Mouse (Mus musculus): ENCODE measurements around the gene Snrnp70. TPM values are rescaled to one million over a fixed set of nuclear protein-coding genes. Genes with fewer than 3 reads are reported as not detected.
"Not testable (repeated sequence)": the region's sequence is repeated elsewhere in the genome, so short reads cannot be mapped to it uniquely, and the experiment has no call there.

Snrnp70 gene
- polyA plus RNA-seq, 1 experiment = 515 TPM

DNA sequence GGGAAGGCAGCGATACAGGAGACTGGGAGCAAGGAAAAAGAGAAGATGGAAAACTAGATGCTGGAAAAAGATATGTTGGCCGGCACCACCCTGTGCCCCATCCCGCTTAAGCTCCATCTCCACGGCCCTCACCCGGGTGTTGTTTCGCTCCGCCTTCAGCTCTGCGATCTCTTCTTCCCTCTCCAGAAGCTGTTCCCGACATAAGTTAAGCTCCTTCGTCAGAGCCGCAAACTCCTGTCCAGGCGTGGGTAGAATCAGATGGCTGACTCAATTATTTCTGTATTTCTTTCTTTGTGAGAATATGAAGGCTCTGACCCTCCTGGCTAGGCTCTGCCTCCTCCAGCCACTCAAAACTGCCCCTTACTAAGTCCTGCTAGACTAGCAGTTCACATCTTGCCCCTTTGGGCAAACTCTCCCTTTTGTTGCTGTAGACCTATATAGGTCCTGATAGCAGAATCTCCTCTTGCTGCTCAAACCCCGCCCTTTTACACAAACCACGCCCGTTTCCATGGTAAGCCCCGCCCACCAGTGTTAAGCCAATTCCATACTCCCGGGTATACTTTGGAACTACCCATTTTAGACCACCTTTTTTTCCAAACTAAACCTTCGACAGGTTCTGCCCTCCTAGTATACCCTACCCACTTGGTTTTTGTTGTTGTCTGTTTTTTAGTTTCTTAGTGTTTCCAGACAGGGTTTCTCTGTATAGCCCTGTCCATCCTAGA lies 35.0 kb downstream of the Snrnp70 start:
- TF ChIP-seq GATA1 (IDR thresholded peaks at IDR 0.05; ENCODE audit: borderline replicate concordance, low read length) (no peak), FLI1 (IDR thresholded peaks at IDR 0.05; ENCODE audit: low read length) (no peak)
- peaks cover 88% of the 10 kb centered on the region for H3K27me3 ChIP-seq (replicated peaks)
- H3K36me3 ChIP-seq (replicated peaks; ENCODE audit: low read length) = no peaks in the 10 kb centered on the region
- H3K4me1 ChIP-seq = peaks cover 40% of the 10 kb centered on the region
- peak overlapping the region; percentile 90 for H3K4me3 ChIP-seq (replicated peaks)
- no peaks in the 10 kb centered on the region for H3K9me3 ChIP-seq

GRCm38 (mm10) chr7:45359081-45359480 lies 36.5 kb downstream of the Snrnp70 start:
- H3K9me3 ChIP-seq; H3K4me3 ChIP-seq (replicated peaks); H3K36me3 ChIP-seq (replicated peaks; ENCODE audit: low read length): not testable (repeated sequence)
- Histone ChIP-seq H3K4me1 (peaks cover 44% of the 10 kb centered on the region), H3K27me3 (replicated peaks) (peaks cover 86% of the 10 kb centered on the region)

- TF ChIP-seq FLI1 (IDR thresholded peaks at IDR 0.05; ENCODE audit: low read length) (no peak), GATA1 (IDR thresholded peaks at IDR 0.05; ENCODE audit: borderline replicate concordance, low read length) (no peak)
- H3K27me3 ChIP-seq (replicated peaks) = peaks cover 78% of the 10 kb centered on the region
- H3K36me3 ChIP-seq (replicated peaks; ENCODE audit: low read length) = no peaks in the 10 kb centered on the region
- no peaks in the 10 kb centered on the region for H3K9me3 ChIP-seq
- no peak overlapping the region for H3K4me3 ChIP-seq (replicated peaks)
- peaks cover 30% of the 10 kb centered on the region for H3K4me1 ChIP-seq
Observed at GRCm38 (mm10) chr7:45356087-45356486, 39.5 kb downstream of the Snrnp70 start.

- Histone ChIP-seq H3K27me3 (replicated peaks) (peaks cover 78% of the 10 kb centered on the region), H3K36me3 (replicated peaks; ENCODE audit: low read length) (no peaks in the 10 kb centered on the region)
- TF ChIP-seq GATA1 (IDR thresholded peaks at IDR 0.05; ENCODE audit: borderline replicate concordance, low read length) = no peak
Observed at GRCm38 (mm10) chr7:45355318-45356020, 40.1 kb downstream of the Snrnp70 start.

GRCm38 (mm10) chr7:45353041-45353440 lies 42.5 kb downstream of the Snrnp70 start:
- Histone ChIP-seq H3K4me3 (replicated peaks) (no peak overlapping the region), H3K9me3 (no peaks in the 10 kb centered on the region), H3K36me3 (replicated peaks; ENCODE audit: low read length) (no peaks in the 10 kb centered on the region), H3K27me3 (replicated peaks) (peaks cover 82% of the 10 kb centered on the region), H3K4me1 (peaks cover 20% of the 10 kb centered on the region)
- no peak for TF ChIP-seq GATA1 (IDR thresholded peaks at IDR 0.05; ENCODE audit: borderline replicate concordance, low read length)

More at GRCm38 (mm10) chr7:45355318-45356020, 40.1 kb downstream of the Snrnp70 start:
- Histone ChIP-seq H3K4me1 (peaks cover 26% of the 10 kb centered on the region), H3K9me3 (no peaks in the 10 kb centered on the region), H3K4me3 (replicated peaks) (no peak overlapping the region)

DNA sequence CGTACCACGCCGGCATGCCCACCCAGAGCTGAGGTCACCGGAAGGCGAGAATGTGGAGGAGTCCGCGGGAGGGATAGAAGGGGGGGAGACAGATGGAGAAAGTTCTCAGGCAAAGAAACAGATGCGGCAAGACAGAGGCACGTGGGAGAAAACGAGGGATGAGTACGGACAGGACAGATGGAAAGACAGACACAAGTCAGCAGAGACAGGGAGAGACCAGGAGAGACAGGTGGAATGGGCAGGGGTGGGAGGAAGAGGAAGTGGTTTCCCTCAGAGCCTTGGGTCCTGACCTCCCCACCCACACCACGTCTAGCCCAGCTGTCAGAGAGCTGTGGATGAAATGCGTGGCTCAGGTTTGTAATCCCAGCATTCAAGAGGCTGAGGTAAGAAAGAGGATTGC lies 48.6 kb downstream of the Snrnp70 start:
- TF ChIP-seq FLI1 (IDR thresholded peaks at IDR 0.05; ENCODE audit: low read length) (no peak), GATA1 (IDR thresholded peaks at IDR 0.05; ENCODE audit: borderline replicate concordance, low read length) (no peak)
- peaks cover 37% of the 10 kb centered on the region for H3K4me1 ChIP-seq
- no peaks in the 10 kb centered on the region for H3K9me3 ChIP-seq
- no peak overlapping the region for H3K4me3 ChIP-seq (replicated peaks)
- peaks cover 69% of the 10 kb centered on the region for H3K27me3 ChIP-seq (replicated peaks)
- H3K36me3 ChIP-seq (replicated peaks; ENCODE audit: low read length) = no peaks in the 10 kb centered on the region

DNA sequence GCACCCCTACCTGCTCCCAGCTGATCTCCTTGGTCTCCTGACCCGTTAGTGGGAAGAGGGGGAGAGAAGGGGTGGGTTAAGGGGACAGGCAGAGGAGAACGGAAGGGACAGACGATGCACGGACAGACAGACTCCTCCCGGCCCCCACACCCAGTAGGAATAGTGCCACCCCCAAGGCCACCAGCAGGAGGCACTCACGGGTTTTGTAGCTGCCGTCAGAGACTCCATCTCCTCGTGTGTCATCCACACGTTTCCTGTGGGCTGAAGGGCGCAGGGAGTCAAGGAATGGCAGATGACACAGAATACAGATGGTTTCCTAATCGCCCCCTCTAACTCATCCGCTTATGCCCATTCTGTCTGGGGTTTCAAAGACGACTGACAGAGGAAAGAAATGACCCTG lies 52.0 kb downstream of the Snrnp70 start:
- H3K27me3 ChIP-seq (replicated peaks) = peaks cover 66% of the 10 kb centered on the region
- H3K36me3 ChIP-seq (replicated peaks; ENCODE audit: low read length) = no peaks in the 10 kb centered on the region
- H3K4me3 ChIP-seq (replicated peaks) = peak overlapping the region; percentile 73
- H3K4me1 ChIP-seq = peaks cover 67% of the 10 kb centered on the region
- no peaks in the 10 kb centered on the region for H3K9me3 ChIP-seq
- no peak for TF ChIP-seq FLI1 (IDR thresholded peaks at IDR 0.05; ENCODE audit: low read length)

DNA sequence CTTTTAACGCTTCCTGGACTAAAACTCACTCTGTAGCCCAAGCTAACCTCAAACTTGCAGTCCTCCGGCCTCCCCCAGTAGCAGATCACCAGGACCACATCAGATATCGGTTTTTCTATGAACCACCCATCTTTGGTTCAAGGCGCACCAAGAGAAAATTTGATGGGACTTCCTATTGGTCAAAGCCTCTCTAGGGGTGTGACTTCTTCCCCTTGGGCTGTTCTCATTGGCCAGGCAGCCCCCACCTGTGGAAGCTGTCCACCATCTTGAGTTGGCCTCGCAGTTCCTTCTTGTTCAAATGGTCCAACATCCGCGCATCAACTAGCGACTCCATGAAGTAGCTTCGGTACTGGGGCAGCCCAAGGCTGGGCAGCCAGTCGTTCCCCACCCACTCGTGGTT lies 53.5 kb downstream of the Snrnp70 start:
- no peak for TF ChIP-seq FLI1 (IDR thresholded peaks at IDR 0.05; ENCODE audit: low read length)
- TF ChIP-seq GATA1 (IDR thresholded peaks at IDR 0.05; ENCODE audit: borderline replicate concordance, low read length) = no peak
- peaks cover 75% of the 10 kb centered on the region for H3K4me1 ChIP-seq
- H3K36me3 ChIP-seq (replicated peaks; ENCODE audit: low read length) = no peaks in the 10 kb centered on the region

DNA sequence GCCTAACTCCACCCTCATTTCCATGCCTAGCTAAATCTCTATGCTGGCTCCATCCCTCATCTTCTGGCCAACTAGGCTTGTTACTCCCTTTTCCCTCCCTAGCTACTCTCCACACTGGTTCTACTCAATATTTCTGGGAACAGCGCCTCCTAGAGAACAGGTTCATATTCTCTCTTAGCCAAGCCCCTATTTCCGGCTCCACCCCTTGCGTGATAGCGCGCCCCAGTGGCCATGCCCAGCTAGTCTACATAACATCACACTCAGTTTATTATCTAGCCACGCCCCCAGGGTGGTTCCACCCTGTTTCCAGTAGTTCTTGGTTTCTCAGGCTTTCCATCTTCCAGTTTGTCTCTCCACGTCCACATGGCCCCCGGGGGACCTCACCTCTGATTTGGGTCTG lies 54.2 kb downstream of the Snrnp70 start:
- peak overlapping the region; percentile 91 for H3K4me3 ChIP-seq (replicated peaks)
- TF ChIP-seq FLI1 (IDR thresholded peaks at IDR 0.05; ENCODE audit: low read length) (0 out of 2 replicates have a peak, but pooled peaks have one; percentile 14), GATA1 (IDR thresholded peaks at IDR 0.05; ENCODE audit: borderline replicate concordance, low read length) (no peak)
- H3K4me1 ChIP-seq = peaks cover 75% of the 10 kb centered on the region
- H3K27me3 ChIP-seq (replicated peaks) = peaks cover 70% of the 10 kb centered on the region
- no peaks in the 10 kb centered on the region for H3K9me3 ChIP-seq
- no peaks in the 10 kb centered on the region for H3K36me3 ChIP-seq (replicated peaks; ENCODE audit: low read length)

More for the DNA sequence above, 53.5 kb downstream of the Snrnp70 start:
- no peaks in the 10 kb centered on the region for H3K9me3 ChIP-seq
- peaks cover 69% of the 10 kb centered on the region for H3K27me3 ChIP-seq (replicated peaks)
- H3K4me3 ChIP-seq (replicated peaks) = no peak overlapping the region

DNA sequence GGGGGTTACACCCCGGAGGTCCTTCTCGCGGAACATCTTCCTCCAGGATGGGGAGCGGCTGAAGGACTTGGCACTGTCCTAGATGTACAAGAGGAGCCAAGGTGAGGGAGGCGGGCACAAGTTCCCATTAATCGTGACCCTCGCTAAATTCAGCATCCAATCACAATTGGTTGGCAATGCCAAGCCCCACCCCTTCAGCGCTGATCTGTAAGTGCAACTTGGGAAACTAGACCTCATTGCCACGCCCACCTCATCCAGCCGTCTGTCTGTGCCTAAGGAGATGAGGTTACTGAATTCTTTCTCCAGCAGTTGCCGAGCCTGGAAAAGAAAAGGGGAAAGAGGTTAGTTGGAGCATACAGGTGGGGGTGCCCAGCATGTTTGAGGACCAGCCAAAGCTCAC lies 54.9 kb downstream of the Snrnp70 start:
- no peaks in the 10 kb centered on the region for H3K36me3 ChIP-seq (replicated peaks; ENCODE audit: low read length)
- peaks cover 72% of the 10 kb centered on the region for H3K27me3 ChIP-seq (replicated peaks)
- H3K9me3 ChIP-seq = no peaks in the 10 kb centered on the region
- H3K4me1 ChIP-seq = peaks cover 80% of the 10 kb centered on the region
- TF ChIP-seq GATA1 (IDR thresholded peaks at IDR 0.05; ENCODE audit: borderline replicate concordance, low read length) (no peak), FLI1 (IDR thresholded peaks at IDR 0.05; ENCODE audit: low read length) (no peak)
- peak overlapping the region; percentile 91 for H3K4me3 ChIP-seq (replicated peaks)
